Mouse (Mus musculus): ENCODE data around the gene Cct7. TPM values are rescaled to one million over a fixed set of nuclear protein-coding genes. Genes with fewer than 3 reads are reported as not detected.
"Not testable (repeated sequence)": the region's sequence is repeated elsewhere in the genome, so short reads cannot be mapped to it uniquely, and the experiment has no call there.

Cct7 gene
- polyA plus RNA-seq, 1 experiment from 2014 or later: 408 TPM

DNA sequence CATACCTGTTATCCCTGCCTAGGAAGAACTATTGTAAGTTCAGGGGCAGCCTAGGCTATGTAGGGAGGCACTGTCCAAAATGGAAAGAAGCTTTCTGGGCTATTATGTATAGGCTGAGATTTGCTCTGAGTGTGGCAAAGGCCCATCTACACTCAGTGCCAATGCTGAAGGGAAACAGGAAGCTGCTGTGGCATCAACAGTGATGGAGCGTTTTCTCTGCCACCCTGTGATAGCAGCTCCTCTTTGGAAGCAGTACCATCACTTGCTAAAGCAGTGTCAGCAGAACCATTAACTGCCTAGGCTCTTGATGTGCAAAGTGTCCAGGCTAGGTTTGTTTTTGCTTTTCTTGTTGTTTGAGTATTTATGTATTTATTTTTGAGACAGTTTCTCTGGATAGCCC, 15.1 kb upstream of the Cct7 start:
- DNase-seq: no peak
- ATAC-seq (ENCODE audit: low read depth): no peak
- peaks cover 35% of the 10 kb centered on the region for H3K36me3 ChIP-seq
- H3K4me1 ChIP-seq (replicated peaks): peaks cover 31% of the 10 kb centered on the region
- H3K9me3 ChIP-seq (replicated peaks): no peaks in the 10 kb centered on the region
- no peak overlapping the region for H3K9ac ChIP-seq
- H3K4me2 ChIP-seq: no peak overlapping the region
- no peak overlapping the region for H3K4me3 ChIP-seq (replicated peaks)
- no peaks in the 10 kb centered on the region for H3K27me3 ChIP-seq
- WGBS (ENCODE audit: insufficient replicate concordance): 59% methylated on average over 1 of the region's 1 CpGs
- no peak overlapping the region for H3K27ac ChIP-seq

DNA sequence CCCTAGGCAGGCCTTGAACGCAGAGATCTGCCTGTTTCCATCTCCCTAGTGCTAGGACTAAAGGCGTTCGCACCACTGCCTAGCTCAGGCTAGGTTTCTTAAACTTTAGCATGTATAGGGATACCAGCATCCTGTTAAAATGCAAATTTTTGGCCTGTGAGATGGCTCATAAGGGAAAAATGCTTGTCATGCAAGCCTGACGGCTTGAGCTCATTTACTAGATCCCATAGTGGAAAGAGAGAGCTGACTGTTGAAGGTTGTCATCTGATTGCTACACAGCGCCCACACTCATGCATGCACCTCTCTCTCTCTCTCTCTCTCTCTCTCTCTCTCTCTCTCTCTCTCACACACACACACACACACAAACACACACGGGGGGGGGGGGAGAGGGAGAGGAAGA, 14.7 kb upstream of the Cct7 start:
- Histone ChIP-seq H3K4me3 (replicated peaks) (no peak overlapping the region), H3K27me3 (no peaks in the 10 kb centered on the region), H3K4me2 (no peak overlapping the region), H3K4me1 (replicated peaks) (peaks cover 27% of the 10 kb centered on the region), H3K9ac (no peak overlapping the region), H3K36me3 (peaks cover 40% of the 10 kb centered on the region), H3K27ac (no peak overlapping the region), H3K9me3 (replicated peaks) (no peaks in the 10 kb centered on the region)
- DNase-seq (no peak), ATAC-seq (ENCODE audit: low read depth) (no peak)
- WGBS (ENCODE audit: insufficient replicate concordance): 80% methylated on average over 5 of the region's 6 CpGs

DNA sequence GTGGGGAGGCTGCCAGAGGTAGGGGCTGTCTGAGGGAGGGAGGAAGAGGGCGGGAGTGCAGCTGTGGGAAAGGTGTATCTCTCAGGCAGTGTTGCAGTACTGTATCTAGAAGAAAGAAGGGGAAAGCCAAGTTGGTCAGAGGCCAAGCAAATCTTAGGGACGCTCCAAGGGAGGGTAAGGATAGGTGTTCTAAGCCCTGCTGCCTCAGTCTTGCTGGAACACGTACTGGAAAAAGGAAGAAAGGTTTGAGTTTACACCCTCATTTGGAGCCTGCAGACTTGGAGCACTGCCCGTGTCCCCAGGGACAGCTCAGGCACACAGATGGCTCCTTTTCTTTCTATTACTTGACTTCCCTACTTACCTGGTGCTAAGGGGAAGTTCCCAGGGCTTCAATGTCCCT, 10.2 kb upstream of the Cct7 start:
- 74% methylated on average over 4 of the region's 4 CpGs for WGBS (ENCODE audit: insufficient replicate concordance)
- peaks cover 83% of the 10 kb centered on the region for H3K36me3 ChIP-seq
- no peak for ATAC-seq (ENCODE audit: low read depth)
- H3K9ac ChIP-seq: no peak overlapping the region
- no peaks in the 10 kb centered on the region for H3K4me1 ChIP-seq (replicated peaks)
- no peaks in the 10 kb centered on the region for H3K27me3 ChIP-seq
- no peak overlapping the region for H3K4me3 ChIP-seq (replicated peaks)
- H3K4me2 ChIP-seq: no peak overlapping the region
- H3K9me3 ChIP-seq (replicated peaks): no peaks in the 10 kb centered on the region
- DNase-seq: no peak
- H3K27ac ChIP-seq: no peak overlapping the region

- no peak overlapping the region for H3K9ac ChIP-seq
- no peaks in the 10 kb centered on the region for H3K4me1 ChIP-seq (replicated peaks)
- no peak overlapping the region for H3K27ac ChIP-seq
- WGBS (ENCODE audit: insufficient replicate concordance): 75% methylated on average over 3 of the region's 3 CpGs
- H3K4me3 ChIP-seq (replicated peaks): no peak overlapping the region
- no peak for DNase-seq
- no peaks in the 10 kb centered on the region for H3K9me3 ChIP-seq (replicated peaks)
- no peak overlapping the region for H3K4me2 ChIP-seq
- ATAC-seq (ENCODE audit: low read depth): no peak
- H3K36me3 ChIP-seq: peaks cover 90% of the 10 kb centered on the region
- H3K27me3 ChIP-seq: no peaks in the 10 kb centered on the region
Measured at GRCm38 (mm10) chr6:85443488-85444233, 7.7 kb upstream of the Cct7 start.

DNA sequence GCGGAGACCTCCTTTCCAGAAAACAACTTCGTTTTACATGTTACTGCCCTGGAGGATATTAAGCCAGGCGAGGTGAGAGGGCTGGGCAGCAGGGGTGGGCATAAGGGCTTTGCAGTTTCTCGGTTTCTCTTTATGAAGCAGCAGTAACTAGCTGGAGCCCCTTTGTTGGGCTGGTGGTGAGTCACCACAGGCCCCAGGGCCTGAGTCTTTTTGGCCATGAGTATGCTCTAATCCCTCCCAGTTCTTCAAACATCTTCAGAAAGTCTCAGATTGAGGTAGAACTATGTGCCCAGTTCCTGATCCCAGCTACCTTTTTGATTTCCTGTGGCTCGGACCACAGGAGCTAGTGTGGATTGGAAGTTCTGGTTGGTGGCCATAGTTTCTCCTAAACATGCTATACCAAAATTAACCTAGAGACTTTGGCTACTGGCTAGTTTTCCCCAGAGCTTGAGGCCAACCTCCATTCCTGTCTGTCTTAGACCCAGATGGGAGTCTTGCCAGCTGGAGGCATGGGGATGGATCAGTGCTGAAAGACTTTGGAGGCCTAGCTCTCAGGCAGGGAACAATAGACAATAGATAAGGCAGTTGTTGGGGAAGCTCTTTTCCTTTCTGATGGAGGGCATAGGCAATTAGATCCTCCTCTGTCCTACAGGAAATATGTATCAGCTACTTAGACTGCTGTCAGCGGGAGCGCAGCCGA, 6.9 kb upstream of the Cct7 start:
- Histone ChIP-seq H3K9ac (no peak overlapping the region), H3K27ac (no peak overlapping the region), H3K4me2 (no peak overlapping the region), H3K9me3 (replicated peaks) (no peaks in the 10 kb centered on the region), H3K4me3 (replicated peaks) (no peak overlapping the region), H3K36me3 (peaks cover 85% of the 10 kb centered on the region), H3K27me3 (no peaks in the 10 kb centered on the region), H3K4me1 (replicated peaks) (0 out of 2 replicates have a peak, but pooled peaks cover under 1% of the 10 kb centered on the region)
- WGBS (ENCODE audit: insufficient replicate concordance): 75% methylated on average over 8 of the region's 8 CpGs
- DNase-seq: no peak
- no peak for ATAC-seq (ENCODE audit: low read depth)

DNA sequence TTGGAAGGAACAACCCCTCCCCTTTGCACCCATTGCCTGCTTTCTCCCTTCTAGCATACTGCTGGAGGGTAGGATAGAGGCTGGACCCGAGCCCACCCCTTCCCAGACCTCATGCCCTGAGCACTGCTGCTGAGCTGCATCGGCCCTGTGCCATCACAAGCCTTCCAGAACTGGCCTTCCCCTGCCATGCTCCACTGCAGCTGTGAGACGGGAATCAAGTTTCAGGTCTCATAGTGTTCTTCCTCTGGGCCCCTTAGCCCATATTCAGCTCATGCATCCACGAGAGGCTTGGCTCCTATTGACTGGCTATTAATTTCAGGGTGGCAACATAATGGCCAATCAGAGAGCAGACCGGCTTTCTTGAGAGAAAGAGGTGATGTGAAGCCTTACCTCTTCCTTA, 6.0 kb upstream of the Cct7 start:
- no peak overlapping the region for H3K4me3 ChIP-seq (replicated peaks)
- H3K4me1 ChIP-seq (replicated peaks): peaks cover 9% of the 10 kb centered on the region
- H3K9ac ChIP-seq: no peak overlapping the region
- 80% methylated on average over 5 of the region's 5 CpGs for WGBS (ENCODE audit: insufficient replicate concordance)
- no peaks in the 10 kb centered on the region for H3K27me3 ChIP-seq
- DNase-seq (no peak), ATAC-seq (ENCODE audit: low read depth) (no peak)
- H3K4me2 ChIP-seq: no peak overlapping the region
- H3K36me3 ChIP-seq: peaks cover 76% of the 10 kb centered on the region
- no peak overlapping the region for H3K27ac ChIP-seq
- no peaks in the 10 kb centered on the region for H3K9me3 ChIP-seq (replicated peaks)

- WGBS (ENCODE audit: insufficient replicate concordance): 79% methylated on average over 6 of the region's 6 CpGs
- Histone ChIP-seq H3K27me3 (no peaks in the 10 kb centered on the region), H3K36me3 (peaks cover 56% of the 10 kb centered on the region), H3K27ac (no peak overlapping the region), H3K4me3 (replicated peaks) (no peak overlapping the region), H3K4me2 (no peak overlapping the region), H3K4me1 (replicated peaks) (peaks cover 15% of the 10 kb centered on the region), H3K9me3 (replicated peaks) (no peaks in the 10 kb centered on the region), H3K9ac (no peak overlapping the region)
- DNase-seq: no peak
- ATAC-seq (ENCODE audit: low read depth): no peak
Measured at GRCm38 (mm10) chr6:85447351-85447750, 4.0 kb upstream of the Cct7 start.

- H3K27me3 ChIP-seq; ATAC-seq (ENCODE audit: low read depth); H3K9me3 ChIP-seq (replicated peaks); DNase-seq: not testable (repeated sequence)
- H3K4me2 ChIP-seq: peak overlapping the region; percentile 97
- H3K27ac ChIP-seq: peak overlapping the region; percentile 85
- H3K4me3 ChIP-seq (replicated peaks): peak overlapping the region; percentile 90
- peak overlapping the region; percentile 89 for H3K9ac ChIP-seq
- peaks cover 33% of the 10 kb centered on the region for H3K36me3 ChIP-seq
- H3K4me1 ChIP-seq (replicated peaks): peaks cover 42% of the 10 kb centered on the region
- 34% methylated on average over 1 of the region's 1 CpGs for whole genome bisulfite sequencing (ENCODE audit: insufficient replicate concordance)
Measured at GRCm38 (mm10) chr6:85450140-85450539, 1.2 kb upstream of the Cct7 start.

- under 1% methylated on average over 54 of the region's 54 CpGs for WGBS (ENCODE audit: insufficient replicate concordance)
- peaks cover 58% of the 10 kb centered on the region for H3K4me1 ChIP-seq (replicated peaks)
- H3K9me3 ChIP-seq (replicated peaks): no peaks in the 10 kb centered on the region
- peak within 1 kb of the TSS; percentile 97 for H3K4me2 ChIP-seq
- no peaks in the 10 kb centered on the region for H3K27me3 ChIP-seq
- peak within 1 kb of the TSS; percentile 93 for H3K9ac ChIP-seq
- peaks cover 18% of the 10 kb centered on the region for H3K36me3 ChIP-seq
- ATAC-seq (ENCODE audit: low read depth) (peak; percentile 68), DNase-seq (peak; percentile 93)
- H3K4me3 ChIP-seq (replicated peaks): peak within 1 kb of the TSS; percentile 90
- H3K27ac ChIP-seq: peak within 1 kb of the TSS; percentile 94
Measured at GRCm38 (mm10) chr6:85451664-85452410, 523 bp downstream of the Cct7 start, which contains the start of gene Pradc1. Gene Pradc1, minus strand, starts transcription at chr6:85451970.

DNA sequence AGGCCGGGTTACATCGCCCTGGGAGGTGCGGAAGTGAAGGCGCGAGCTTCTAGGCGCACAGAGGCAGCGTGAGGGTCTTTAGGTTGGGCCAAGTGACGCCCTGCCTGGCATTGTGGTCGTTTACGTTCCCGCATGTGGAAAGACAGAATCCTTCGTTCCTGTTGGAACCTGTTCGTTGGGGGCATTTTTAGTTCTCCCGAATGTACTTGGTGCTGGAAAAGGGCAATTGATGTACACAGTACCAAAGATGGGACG, 1.0 kb downstream of the Cct7 start:
- DNase-seq (no peak), ATAC-seq (ENCODE audit: low read depth) (no peak)
- H3K4me1 ChIP-seq (replicated peaks): peaks cover 63% of the 10 kb centered on the region
- H3K27ac ChIP-seq: peak overlapping the region; percentile 94
- peaks cover 18% of the 10 kb centered on the region for H3K36me3 ChIP-seq
- peak overlapping the region; percentile 90 for H3K4me3 ChIP-seq (replicated peaks)
- WGBS (ENCODE audit: insufficient replicate concordance): under 1% methylated on average over 15 of the region's 15 CpGs
- H3K9ac ChIP-seq: peak overlapping the region; percentile 93
- no peaks in the 10 kb centered on the region for H3K27me3 ChIP-seq
- peak overlapping the region; percentile 97 for H3K4me2 ChIP-seq
- no peaks in the 10 kb centered on the region for H3K9me3 ChIP-seq (replicated peaks)

- Histone ChIP-seq H3K27me3 (no peaks in the 10 kb centered on the region), H3K4me3 (replicated peaks) (peak overlapping the region; percentile 90), H3K4me2 (peak overlapping the region; percentile 97), H3K9ac (peak overlapping the region; percentile 93), H3K9me3 (replicated peaks) (no peaks in the 10 kb centered on the region), H3K4me1 (replicated peaks) (peaks cover 68% of the 10 kb centered on the region), H3K27ac (peak overlapping the region; percentile 94), H3K36me3 (peaks cover 18% of the 10 kb centered on the region)
- WGBS (ENCODE audit: insufficient replicate concordance): 3% methylated on average over 7 of the region's 7 CpGs
- peak; percentile 48 for DNase-seq
- no peak for ATAC-seq (ENCODE audit: low read depth)
Measured at GRCm38 (mm10) chr6:85452816-85453215, 1.5 kb downstream of the Cct7 start.
